Mouse (Mus musculus) liver, postnatal 0 days (tissue): ENCODE measurements at regions not wholly inside any gene's neighbourhood (a gene's known extent, or its start where the extent isn't known, plus 50 kb on each side); places are given as distances from the start of the nearest gene placed in this dataset.

Experiments
- CTCF ChIP-seq: sonication (generic); IDR thresholded peaks from 2 replicates; pipeline ENCODE4 v1.5.1; 2016; ENCODE audit warnings: antibody characterized with exemption, low read depth
- EP300 ChIP-seq: IDR thresholded peaks from 2 replicates; pipeline ENCODE4 v1.6.1; 2016; ENCODE audit warnings: antibody characterized with exemption, low read depth, mild to moderate bottlenecking

- TF ChIP-seq CTCF (no peak), EP300 (no peak)
Observed at GRCm38 (mm10) chr5:133320206-133320605, 777.1 kb upstream of the Auts2 start.
